Mouse (Mus musculus): ENCODE results near the gene Zbed3. TPM values are rescaled to one million over a fixed set of nuclear protein-coding genes. Genes with fewer than 3 reads are reported as not detected.

The Zbed3 gene
- 31.9 and 37.5 TPM in 2 replicates for polyA plus RNA-seq (2014; fragmentation: Nextera tagmentation; extraction: Ambion mirVana)

DNA sequence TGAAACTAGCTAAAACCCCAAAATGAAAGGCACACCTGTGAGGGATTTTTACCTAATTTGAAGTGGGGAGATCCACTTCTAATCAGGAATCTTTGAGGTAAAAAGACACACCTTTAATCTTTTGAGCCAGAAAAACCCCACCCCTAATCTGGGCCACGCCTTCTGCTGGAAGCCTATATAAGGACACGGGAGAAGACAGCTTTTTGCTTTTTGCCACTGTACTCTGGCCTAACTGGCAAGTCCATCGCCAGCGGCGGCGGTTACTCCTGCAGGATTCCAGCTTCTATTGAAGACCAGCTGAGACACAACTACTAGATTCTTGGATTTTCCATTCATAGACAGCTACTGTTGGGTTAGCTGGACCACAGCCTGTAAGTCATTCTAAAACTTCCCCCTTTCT lies at the start of gene Zbed3:
Zbed3 (plus strand) TSS at position 213 of the 400 bp plus-strand sequence.
- peak within 1 kb of the TSS; percentile 75 for H3K4me2 ChIP-seq (replicated peaks)
- ATAC-seq (ENCODE audit: low FRiP score): no peak
- H3K9ac ChIP-seq: peak within 1 kb of the TSS; percentile 94
- no peaks in the 10 kb centered on the region for H3K27me3 ChIP-seq (ENCODE audit: control insufficient read depth, insufficient read depth, low read length)
- no peaks in the 10 kb centered on the region for H3K9me3 ChIP-seq (ENCODE audit: control insufficient read depth, low read length)
- DNase-seq (ENCODE audit: low spot score): no peak
- no peaks in the 10 kb centered on the region for H3K36me3 ChIP-seq (replicated peaks; ENCODE audit: control insufficient read depth, insufficient read depth)
- H3K27ac ChIP-seq: peak within 1 kb of the TSS; percentile 94
- 92% methylated on average over 6 of the region's 6 CpGs for WGBS
- H3K4me3 ChIP-seq (replicated peaks; ENCODE audit: low read length): peak within 1 kb of the TSS; percentile 88
- H3K4me1 ChIP-seq (replicated peaks; ENCODE audit: control insufficient read depth, insufficient read depth, low read length): peaks cover 25% of the 10 kb centered on the region

DNA sequence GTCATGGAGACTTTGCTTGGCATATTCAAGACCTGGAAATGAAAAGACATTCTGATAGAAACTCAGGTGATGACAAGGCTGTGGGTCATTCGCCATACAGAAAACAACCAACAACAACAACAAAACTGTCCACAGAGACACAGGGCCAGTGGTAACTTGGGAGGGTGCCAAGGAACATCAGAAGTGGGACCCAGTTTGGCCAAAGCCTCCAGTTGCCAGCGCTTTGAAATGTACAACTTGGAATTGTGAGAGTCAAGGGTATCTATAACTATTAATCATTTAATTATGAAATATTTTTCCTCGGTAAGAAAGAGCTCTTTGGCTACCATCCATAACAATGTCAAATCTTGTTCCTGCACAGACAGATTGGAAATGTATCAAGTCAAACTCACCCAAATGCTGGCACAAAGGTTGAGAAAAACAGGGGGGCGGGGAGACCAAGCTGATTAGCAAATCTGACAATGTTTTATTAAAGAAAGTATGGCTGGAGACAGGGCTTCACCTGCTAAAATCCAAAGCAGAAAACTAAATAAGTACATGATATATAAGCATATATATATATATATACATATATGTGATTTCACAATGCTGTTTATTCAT lies 44.9 kb upstream of the Zbed3 start:
- Histone ChIP-seq H3K4me2 (replicated peaks) (no peak overlapping the region), H3K36me3 (replicated peaks; ENCODE audit: control insufficient read depth, insufficient read depth) (no peaks in the 10 kb centered on the region), H3K4me3 (replicated peaks; ENCODE audit: low read length) (no peak overlapping the region), H3K9ac (no peak overlapping the region), H3K9me3 (ENCODE audit: control insufficient read depth, low read length) (no peaks in the 10 kb centered on the region), H3K4me1 (replicated peaks; ENCODE audit: control insufficient read depth, insufficient read depth, low read length) (no peaks in the 10 kb centered on the region), H3K27ac (no peak overlapping the region), H3K27me3 (ENCODE audit: control insufficient read depth, insufficient read depth, low read length) (no peaks in the 10 kb centered on the region)
- no peak for ATAC-seq (ENCODE audit: low FRiP score)
- DNase-seq (ENCODE audit: low spot score): no peak
- 84% methylated on average over 4 of the region's 4 CpGs for WGBS

DNA sequence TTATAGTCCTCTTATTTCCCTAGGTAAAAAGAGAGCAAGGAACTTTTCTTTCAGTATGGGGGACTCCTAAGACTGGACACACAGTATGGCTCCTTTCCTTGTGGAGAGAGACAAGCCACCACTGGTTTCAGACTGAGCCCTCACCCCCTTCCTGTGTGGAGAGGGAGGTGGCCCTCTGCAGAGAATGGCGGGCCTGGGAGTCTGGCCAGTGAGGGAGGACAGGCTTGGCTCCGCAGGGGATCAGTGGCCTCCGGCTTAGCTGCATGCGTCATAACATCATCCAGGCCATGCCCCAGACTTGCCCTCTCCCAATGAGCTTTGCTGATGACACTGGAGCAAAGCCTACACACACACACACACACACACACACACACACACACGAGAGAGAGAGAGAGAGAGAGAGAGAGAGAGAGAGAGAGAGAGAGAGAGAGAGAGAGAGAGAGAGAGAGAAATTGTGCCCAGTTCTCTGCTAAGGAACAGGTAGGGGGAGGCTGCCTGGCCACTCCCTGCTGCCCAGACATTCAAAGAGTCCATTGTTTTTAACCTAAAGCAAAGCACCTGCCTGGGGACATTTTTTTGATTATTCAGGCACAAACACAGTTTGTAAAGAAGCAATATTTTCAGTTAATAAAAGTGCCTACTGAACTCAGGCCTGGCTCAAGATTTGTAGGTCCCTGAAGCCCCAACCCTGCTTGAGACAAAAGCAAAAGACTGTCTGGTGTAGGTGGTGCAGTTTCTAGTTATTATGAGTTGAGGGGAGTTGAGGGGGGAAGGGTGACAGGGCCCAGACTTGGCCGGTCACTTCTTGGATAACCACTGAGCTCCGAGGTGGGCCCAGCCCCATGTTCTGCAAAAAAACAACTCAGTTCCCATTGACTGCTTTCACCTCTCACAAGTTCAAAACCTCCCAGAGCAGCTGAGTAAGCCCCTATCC lies 41.4 kb upstream of the Zbed3 start:
- no peak overlapping the region for H3K9ac ChIP-seq
- H3K4me1 ChIP-seq (replicated peaks; ENCODE audit: control insufficient read depth, insufficient read depth, low read length): no peaks in the 10 kb centered on the region
- no peak for ATAC-seq (ENCODE audit: low FRiP score)
- WGBS: 38% methylated on average over 6 of the region's 7 CpGs
- H3K4me2 ChIP-seq (replicated peaks): no peak overlapping the region
- no peaks in the 10 kb centered on the region for H3K27me3 ChIP-seq (ENCODE audit: control insufficient read depth, insufficient read depth, low read length)
- H3K36me3 ChIP-seq (replicated peaks; ENCODE audit: control insufficient read depth, insufficient read depth): no peaks in the 10 kb centered on the region
- no peak overlapping the region for H3K27ac ChIP-seq
- no peaks in the 10 kb centered on the region for H3K9me3 ChIP-seq (ENCODE audit: control insufficient read depth, low read length)
- DNase-seq (ENCODE audit: low spot score): no peak
- H3K4me3 ChIP-seq (replicated peaks; ENCODE audit: low read length): no peak overlapping the region

DNA sequence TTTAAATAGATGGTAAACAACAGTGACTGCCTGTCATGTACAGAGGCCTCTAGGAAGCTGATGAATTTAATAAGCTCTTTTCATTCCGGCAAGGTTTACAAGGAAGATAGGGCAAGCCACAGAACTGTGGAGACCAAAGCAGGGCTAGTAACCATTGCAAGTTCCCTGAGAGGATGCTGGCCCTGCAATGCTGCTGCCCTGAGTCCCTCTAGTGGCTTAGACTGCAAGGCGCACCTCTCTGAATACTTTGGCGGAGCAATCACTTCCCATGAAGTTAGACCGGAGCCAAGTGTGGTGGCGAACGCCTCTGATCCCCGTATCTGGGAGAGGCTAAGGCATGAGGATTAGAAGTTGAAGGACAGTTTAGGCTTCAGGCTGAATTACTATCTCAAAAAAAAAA lies 36.4 kb upstream of the Zbed3 start:
- H3K9ac ChIP-seq: no peak overlapping the region
- no peaks in the 10 kb centered on the region for H3K9me3 ChIP-seq (ENCODE audit: control insufficient read depth, low read length)
- peak; percentile 88; the same call in 1 of the 2 replicates for ATAC-seq (ENCODE audit: low FRiP score)
- H3K36me3 ChIP-seq (replicated peaks; ENCODE audit: control insufficient read depth, insufficient read depth): no peaks in the 10 kb centered on the region
- DNase-seq (ENCODE audit: low spot score): peak; percentile 87
- no peaks in the 10 kb centered on the region; the same call in 1 of the 2 replicates for H3K27me3 ChIP-seq (ENCODE audit: control insufficient read depth, insufficient read depth, low read length)
- H3K4me2 ChIP-seq (replicated peaks): no peak overlapping the region
- WGBS: 9% methylated on average over 7 of the region's 7 CpGs
- no peak overlapping the region for H3K4me3 ChIP-seq (replicated peaks; ENCODE audit: low read length)
- no peak overlapping the region for H3K27ac ChIP-seq
- no peaks in the 10 kb centered on the region for H3K4me1 ChIP-seq (replicated peaks; ENCODE audit: control insufficient read depth, insufficient read depth, low read length)

DNA sequence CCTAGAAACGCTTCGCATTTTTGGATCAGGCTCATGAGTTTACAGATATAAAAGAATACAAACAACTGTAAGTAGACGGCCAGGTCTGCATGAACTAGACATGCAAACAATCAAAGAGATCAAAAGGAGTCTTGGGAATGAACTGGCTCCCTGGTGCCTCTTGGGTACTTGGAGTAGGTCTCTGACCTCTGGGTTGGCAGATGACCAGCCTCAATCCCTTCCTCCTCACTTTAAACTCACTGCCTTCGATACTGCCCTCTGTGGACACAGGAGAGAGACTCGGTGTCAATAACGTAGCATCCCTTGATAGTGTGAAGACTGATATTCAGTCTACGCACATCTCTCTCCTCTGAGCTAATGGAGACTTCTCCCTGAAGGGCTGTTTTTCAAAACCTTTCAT lies 35.4 kb upstream of the Zbed3 start:
- no peak overlapping the region for H3K4me2 ChIP-seq (replicated peaks)
- WGBS: 69% methylated on average over 7 of the region's 7 CpGs
- H3K27me3 ChIP-seq (ENCODE audit: control insufficient read depth, insufficient read depth, low read length): no peaks in the 10 kb centered on the region; the same call in 1 of the 2 replicates
- no peak for DNase-seq (ENCODE audit: low spot score)
- H3K4me3 ChIP-seq (replicated peaks; ENCODE audit: low read length): no peak overlapping the region
- no peak overlapping the region for H3K27ac ChIP-seq
- H3K9ac ChIP-seq: no peak overlapping the region
- no peaks in the 10 kb centered on the region for H3K9me3 ChIP-seq (ENCODE audit: control insufficient read depth, low read length)
- H3K4me1 ChIP-seq (replicated peaks; ENCODE audit: control insufficient read depth, insufficient read depth, low read length): no peaks in the 10 kb centered on the region
- ATAC-seq (ENCODE audit: low FRiP score): no peak
- H3K36me3 ChIP-seq (replicated peaks; ENCODE audit: control insufficient read depth, insufficient read depth): no peaks in the 10 kb centered on the region

DNA sequence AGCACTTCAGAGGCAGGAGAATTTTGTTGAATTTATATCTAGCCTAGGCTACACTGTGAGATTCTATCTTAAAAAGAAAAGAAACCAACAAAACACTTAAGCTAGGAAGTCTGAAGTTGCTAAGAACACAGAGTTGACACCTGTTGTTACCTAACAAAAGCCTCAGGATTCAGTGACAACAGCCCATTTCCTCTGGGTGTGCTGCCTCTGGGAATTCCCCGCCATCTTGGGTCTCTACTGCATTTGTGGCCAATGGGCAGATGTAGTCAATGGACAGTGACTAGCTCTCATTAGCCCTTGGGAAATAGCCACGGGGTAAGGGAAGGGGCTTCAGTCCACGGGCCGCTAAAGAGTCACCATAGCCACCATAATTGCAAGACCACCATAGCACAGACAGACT lies 31.4 kb upstream of the Zbed3 start:
- 34% methylated on average over 4 of the region's 4 CpGs for WGBS
- no peak for ATAC-seq (ENCODE audit: low FRiP score)
- H3K27me3 ChIP-seq (ENCODE audit: control insufficient read depth, insufficient read depth, low read length): no peaks in the 10 kb centered on the region; the same call in 1 of the 2 replicates
- no peak overlapping the region for H3K9ac ChIP-seq
- no peak overlapping the region for H3K27ac ChIP-seq
- DNase-seq (ENCODE audit: low spot score): no peak
- H3K4me2 ChIP-seq (replicated peaks): no peak overlapping the region
- H3K36me3 ChIP-seq (replicated peaks; ENCODE audit: control insufficient read depth, insufficient read depth): no peaks in the 10 kb centered on the region
- H3K9me3 ChIP-seq (ENCODE audit: control insufficient read depth, low read length): no peaks in the 10 kb centered on the region
- no peak overlapping the region for H3K4me3 ChIP-seq (replicated peaks; ENCODE audit: low read length)
- H3K4me1 ChIP-seq (replicated peaks; ENCODE audit: control insufficient read depth, insufficient read depth, low read length): no peaks in the 10 kb centered on the region

DNA sequence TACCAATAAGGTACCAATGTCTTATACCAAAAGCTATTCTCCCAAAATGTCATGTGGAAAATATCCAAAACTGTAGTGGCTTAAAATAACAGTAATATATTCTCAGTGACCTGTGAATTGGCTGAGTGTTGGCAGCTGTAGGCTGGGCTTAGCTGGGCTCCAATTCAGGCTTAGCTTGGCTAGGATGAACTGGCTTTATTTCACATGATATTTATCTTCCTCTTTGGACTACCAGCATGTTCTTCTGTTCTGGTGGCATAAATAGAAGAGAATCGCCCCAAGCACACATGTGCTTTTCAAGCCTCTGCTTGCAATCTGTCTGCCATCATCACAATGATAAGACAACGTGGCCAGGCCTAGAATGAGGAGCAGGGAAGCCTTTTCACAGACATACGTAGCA lies 23.5 kb upstream of the Zbed3 start:
- Histone ChIP-seq H3K9me3 (ENCODE audit: control insufficient read depth, low read length) (no peaks in the 10 kb centered on the region), H3K27ac (no peak overlapping the region), H3K36me3 (replicated peaks; ENCODE audit: control insufficient read depth, insufficient read depth) (no peaks in the 10 kb centered on the region), H3K4me2 (replicated peaks) (no peak overlapping the region), H3K4me1 (replicated peaks; ENCODE audit: control insufficient read depth, insufficient read depth, low read length) (no peaks in the 10 kb centered on the region), H3K4me3 (replicated peaks; ENCODE audit: low read length) (no peak overlapping the region), H3K27me3 (ENCODE audit: control insufficient read depth, insufficient read depth, low read length) (no peaks in the 10 kb centered on the region), H3K9ac (no peak overlapping the region)
- ATAC-seq (ENCODE audit: low FRiP score) (no peak), DNase-seq (ENCODE audit: low spot score) (no peak)
- WGBS: 69% methylated on average over 3 of the region's 3 CpGs

DNA sequence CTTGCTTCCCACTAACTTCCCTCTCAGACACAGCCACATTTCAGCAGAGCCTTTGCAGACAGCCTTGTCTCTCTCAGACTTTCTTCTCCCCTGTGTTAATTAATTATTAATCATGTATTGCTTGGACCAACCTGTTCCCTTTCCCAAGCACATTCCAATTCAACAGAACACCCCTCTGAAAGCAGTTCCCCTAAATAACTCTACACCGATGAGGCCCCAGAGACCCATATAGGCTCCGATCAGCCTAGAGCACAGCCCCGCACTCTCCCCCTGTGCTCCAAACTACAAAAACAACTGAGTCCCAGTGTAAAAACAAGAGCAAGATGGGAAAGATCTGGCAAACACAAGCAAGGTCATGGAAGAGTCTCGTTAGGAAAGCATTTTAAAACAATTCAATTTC lies 16.8 kb upstream of the Zbed3 start:
- no peaks in the 10 kb centered on the region for H3K9me3 ChIP-seq (ENCODE audit: control insufficient read depth, low read length)
- H3K4me1 ChIP-seq (replicated peaks; ENCODE audit: control insufficient read depth, insufficient read depth, low read length): no peaks in the 10 kb centered on the region
- WGBS: 70% methylated on average over 4 of the region's 4 CpGs
- no peak overlapping the region for H3K9ac ChIP-seq
- no peak for DNase-seq (ENCODE audit: low spot score)
- H3K27ac ChIP-seq: no peak overlapping the region
- no peaks in the 10 kb centered on the region for H3K27me3 ChIP-seq (ENCODE audit: control insufficient read depth, insufficient read depth, low read length)
- H3K4me2 ChIP-seq (replicated peaks): no peak overlapping the region
- H3K4me3 ChIP-seq (replicated peaks; ENCODE audit: low read length): no peak overlapping the region
- H3K36me3 ChIP-seq (replicated peaks; ENCODE audit: control insufficient read depth, insufficient read depth): no peaks in the 10 kb centered on the region
- ATAC-seq (ENCODE audit: low FRiP score): no peak

DNA sequence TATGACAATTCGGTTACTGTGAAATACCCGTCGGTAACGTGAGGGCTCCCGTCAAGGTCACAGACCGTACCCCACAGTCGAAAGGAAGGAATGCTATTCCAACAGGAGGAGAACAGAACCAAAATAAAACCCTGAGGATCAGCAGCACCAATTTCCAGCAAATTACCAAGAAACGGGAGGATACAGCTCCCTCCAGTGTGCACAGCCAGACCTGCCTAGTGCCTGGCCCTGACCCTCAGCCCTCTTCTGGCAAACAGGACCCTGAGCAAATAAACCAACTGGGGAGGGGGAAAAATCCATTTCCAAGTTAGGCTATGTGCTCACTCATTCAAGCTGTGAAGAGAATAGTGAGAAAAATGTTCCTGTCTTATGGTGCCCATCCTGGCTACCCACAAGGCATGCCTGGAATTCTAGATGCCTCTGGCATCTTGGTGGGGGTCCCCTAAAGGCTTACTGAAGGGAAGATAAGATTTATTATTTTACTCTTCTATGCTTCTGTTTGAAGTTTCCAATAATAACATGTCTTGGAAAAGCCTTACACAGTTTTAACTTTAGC lies 16.2 kb upstream of the Zbed3 start:
- 76% methylated on average over 8 of the region's 8 CpGs for WGBS
- DNase-seq (ENCODE audit: low spot score) (no peak), ATAC-seq (ENCODE audit: low FRiP score) (no peak)

More for the DNA sequence above, 16.2 kb upstream of the Zbed3 start:
- no peak overlapping the region for H3K4me2 ChIP-seq (replicated peaks)
- no peaks in the 10 kb centered on the region for H3K9me3 ChIP-seq (ENCODE audit: control insufficient read depth, low read length)
- no peaks in the 10 kb centered on the region for H3K4me1 ChIP-seq (replicated peaks; ENCODE audit: control insufficient read depth, insufficient read depth, low read length)
- no peak overlapping the region for H3K4me3 ChIP-seq (replicated peaks; ENCODE audit: low read length)
- H3K27ac ChIP-seq: no peak overlapping the region
- H3K27me3 ChIP-seq (ENCODE audit: control insufficient read depth, insufficient read depth, low read length): no peaks in the 10 kb centered on the region
- no peaks in the 10 kb centered on the region for H3K36me3 ChIP-seq (replicated peaks; ENCODE audit: control insufficient read depth, insufficient read depth)
- H3K9ac ChIP-seq: no peak overlapping the region

All from hindbrain, embryonic 14.5 days (tissue).